Mouse (Mus musculus) hindbrain, embryonic 11.5 days (tissue): ENCODE measurements at regions not wholly inside any gene's neighbourhood (a gene's known extent, or its start where the extent isn't known, plus 50 kb on each side); places are given as distances from the start of the nearest gene placed in this dataset.
A peak's percentile ranks its signal among the peaks of the same experiment; 100 is the strongest.

Experiments
- ATAC-seq: fragments of 200-750 bp; cut with Nextera tagmentation; 2 replicates; pipeline ENCODE4 v1.8.0; 2017; ENCODE audit warnings: mild to moderate bottlenecking, moderate TSS enrichment, moderate library complexity; ENCODE audit not compliant: low FRiP score
- DNase-seq: peaks from one replicate; pipeline ENCODE4 v3.0.0-alpha.2; 2015; ENCODE audit warnings: low spot score
- H3K27ac ChIP-seq: fragments of 300-500 bp; sonication (generic); 2 replicates; pipeline ENCODE4 v1.5.1; 2014; ENCODE audit warnings: mild to moderate bottlenecking, low read depth, low read length
- H3K27me3 ChIP-seq: fragments of 300-500 bp; sonication (generic); 2 replicates; pipeline ENCODE4 v1.6.1; 2014; ENCODE audit warnings: mild to moderate bottlenecking, low read length, moderate library complexity, mixed read lengths; ENCODE audit not compliant: control insufficient read depth, insufficient read depth
- H3K36me3 ChIP-seq: fragments of 300-500 bp; sonication (generic); 2 replicates; pipeline ENCODE4 v1.6.1; 2014; ENCODE audit warnings: mild to moderate bottlenecking, low read length, moderate library complexity, mixed read lengths; ENCODE audit not compliant: control insufficient read depth, insufficient read depth
- H3K4me1 ChIP-seq: fragments of 300-500 bp; sonication (generic); replicated peaks from 2 replicates; pipeline ENCODE4 v1.6.1; 2014; ENCODE audit warnings: low read length, mixed read lengths; ENCODE audit not compliant: control insufficient read depth, insufficient read depth
- H3K4me2 ChIP-seq: fragments of 300-500 bp; sonication (generic); replicated peaks from 2 replicates; pipeline ENCODE4 v1.6.1; 2014; ENCODE audit warnings: mild to moderate bottlenecking, low read depth, low read length
- H3K4me3 ChIP-seq: fragments of 300-500 bp; sonication (generic); 2 replicates; pipeline ENCODE4 v1.5.1; 2014; ENCODE audit warnings: low read depth, low read length
- H3K9ac ChIP-seq: fragments of 300-500 bp; sonication (generic); 2 replicates; pipeline ENCODE4 v1.6.1; 2014; ENCODE audit warnings: low read depth, low read length
- H3K9me3 ChIP-seq: fragments of 300-500 bp; sonication (generic); 2 replicates; pipeline ENCODE4 v1.6.1; 2016; ENCODE audit warnings: low read length; ENCODE audit not compliant: control insufficient read depth
- WGBS: fragments of 180-500 bp; shearing (Covaris S2); extraction: QIAGEN DNeasy Blood & Tissue Kit; methylation state at CpG from one replicate; pipeline ENCODE4 v1.1.7; 2014; 5-methylcytosine and 5-hydroxymethylcytosine counted together

- no peaks in the 10 kb centered on the region for H3K4me1 ChIP-seq
- ATAC-seq (no peak), DNase-seq (no peak)
- H3K36me3 ChIP-seq = no peaks in the 10 kb centered on the region
- no peak overlapping the region for H3K27ac ChIP-seq
- H3K4me3 ChIP-seq = no peak overlapping the region
- 82% methylated on average over 7 of the region's 7 CpGs for WGBS
- no peaks in the 10 kb centered on the region for H3K9me3 ChIP-seq
- no peak overlapping the region for H3K9ac ChIP-seq
- H3K4me2 ChIP-seq = no peak overlapping the region
- no peaks in the 10 kb centered on the region for H3K27me3 ChIP-seq
Measured at GRCm38 (mm10) chr4:33687434-33687833, 237.0 kb upstream of the Cnr1 start.

DNA sequence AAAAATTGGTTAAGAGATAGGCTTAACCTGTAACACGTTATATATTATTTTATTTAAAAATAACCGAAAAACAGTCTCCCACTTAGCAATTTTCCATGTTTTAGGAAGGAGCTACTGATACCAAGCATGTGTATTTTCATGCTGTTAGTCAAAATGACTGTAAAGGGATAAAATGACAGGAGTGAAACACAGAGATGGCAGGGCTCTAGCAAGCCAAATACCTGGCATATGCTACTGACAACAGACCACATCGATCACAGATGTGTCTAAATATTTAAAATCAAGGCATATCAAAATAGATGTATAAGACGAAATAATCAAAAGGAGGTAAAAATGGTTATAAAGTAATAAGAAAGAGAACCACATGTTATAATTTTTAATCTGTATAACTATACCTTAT lies 231.0 kb upstream of the Cnr1 start:
- Histone ChIP-seq H3K4me3 (no peak overlapping the region), H3K4me2 (no peak overlapping the region), H3K9me3 (no peaks in the 10 kb centered on the region), H3K4me1 (no peaks in the 10 kb centered on the region), H3K36me3 (no peaks in the 10 kb centered on the region), H3K27ac (no peak overlapping the region), H3K27me3 (no peaks in the 10 kb centered on the region), H3K9ac (no peak overlapping the region)
- no peak for ATAC-seq
- DNase-seq = no peak
- WGBS = 87% methylated on average over 4 of the region's 4 CpGs

DNA sequence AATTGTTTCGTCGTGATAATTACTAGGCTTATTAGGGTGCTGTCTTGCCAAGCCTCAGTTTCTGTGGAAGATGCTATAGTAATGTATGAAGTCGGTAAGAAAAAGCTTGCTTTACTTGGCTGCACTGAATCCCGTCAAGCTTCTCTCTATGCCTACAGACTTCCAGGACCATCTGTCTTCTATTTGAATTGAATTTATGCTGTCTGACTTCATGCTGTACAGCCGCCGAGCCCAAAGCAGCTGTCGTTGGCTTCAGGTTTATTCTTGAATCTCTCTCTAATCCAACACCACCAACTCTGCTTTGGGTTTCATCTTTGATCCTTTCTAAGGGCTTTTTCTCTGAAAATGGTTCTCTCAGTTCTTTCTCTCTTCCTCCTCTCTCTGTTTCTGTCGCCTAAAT lies 227.4 kb upstream of the Cnr1 start:
- no peaks in the 10 kb centered on the region for H3K27me3 ChIP-seq
- no peak overlapping the region for H3K27ac ChIP-seq
- H3K9me3 ChIP-seq = no peaks in the 10 kb centered on the region
- WGBS = 82% methylated on average over 8 of the region's 8 CpGs
- no peak overlapping the region for H3K4me2 ChIP-seq
- DNase-seq = no peak
- no peak overlapping the region for H3K9ac ChIP-seq
- H3K4me3 ChIP-seq = no peak overlapping the region
- H3K4me1 ChIP-seq = no peaks in the 10 kb centered on the region
- ATAC-seq = no peak
- H3K36me3 ChIP-seq = no peaks in the 10 kb centered on the region

DNA sequence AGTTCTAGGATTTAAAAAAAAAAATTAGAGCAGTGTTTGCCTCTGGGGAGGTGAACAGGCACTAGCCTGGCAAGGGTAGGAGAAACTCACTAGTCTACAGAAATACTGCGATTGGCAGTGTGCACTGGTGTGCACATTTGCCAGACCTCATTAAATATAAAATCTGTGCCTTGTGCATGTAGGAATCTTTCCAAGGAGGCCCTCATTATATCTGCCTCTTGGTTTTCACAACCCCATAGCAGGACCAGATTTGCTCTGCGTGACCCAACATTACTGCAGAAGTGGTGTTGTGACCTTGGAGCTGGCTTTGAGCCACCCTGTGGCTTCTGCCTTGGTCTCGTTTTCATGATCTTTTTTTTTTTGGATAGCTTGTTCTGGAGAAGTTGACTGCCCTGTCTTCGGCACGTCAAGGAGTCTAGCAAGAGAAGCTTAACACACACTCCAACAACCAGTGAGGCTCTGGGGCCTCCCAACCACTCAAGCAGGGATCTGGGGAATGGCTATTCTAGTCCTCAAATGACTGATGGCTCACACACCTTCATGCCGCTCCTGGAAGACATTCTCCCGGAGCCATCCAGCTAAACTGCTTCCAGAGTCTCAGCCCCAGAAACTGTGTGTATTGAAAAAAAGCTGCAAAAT lies 222.2 kb upstream of the Cnr1 start:
- Histone ChIP-seq H3K36me3 (no peaks in the 10 kb centered on the region), H3K4me3 (no peak overlapping the region), H3K4me2 (no peak overlapping the region), H3K9ac (no peak overlapping the region), H3K27me3 (no peaks in the 10 kb centered on the region), H3K27ac (no peak overlapping the region), H3K9me3 (no peaks in the 10 kb centered on the region; the same call in 1 of the 2 replicates), H3K4me1 (no peaks in the 10 kb centered on the region)
- DNase-seq = no peak
- no peak for ATAC-seq
- 86% methylated on average over 7 of the region's 7 CpGs for WGBS

DNA sequence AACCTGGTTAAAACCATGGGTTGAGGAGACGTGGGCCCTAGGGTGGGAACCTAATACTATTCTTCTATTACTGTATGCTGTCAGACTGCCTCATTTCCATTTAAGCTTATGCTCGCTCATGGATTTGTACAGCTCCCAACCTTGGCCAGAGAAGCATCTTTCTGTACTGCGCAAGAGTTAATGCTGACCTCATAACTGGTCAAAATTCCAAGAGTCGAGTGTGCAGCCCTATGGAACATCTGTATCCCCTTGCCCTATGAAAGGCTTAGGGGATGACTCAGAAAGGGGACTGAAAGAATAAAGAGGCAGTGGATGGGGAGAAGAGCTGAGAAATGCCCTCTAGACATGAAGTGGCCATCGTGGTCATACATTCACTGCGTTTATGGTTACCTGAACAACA lies 218.7 kb upstream of the Cnr1 start:
- no peaks in the 10 kb centered on the region for H3K4me1 ChIP-seq
- WGBS = 94% methylated on average over 6 of the region's 6 CpGs
- no peak overlapping the region for H3K9ac ChIP-seq
- no peaks in the 10 kb centered on the region for H3K36me3 ChIP-seq
- no peak for ATAC-seq
- no peaks in the 10 kb centered on the region; the same call in 1 of the 2 replicates for H3K9me3 ChIP-seq
- no peak for DNase-seq
- H3K4me3 ChIP-seq = no peak overlapping the region
- H3K4me2 ChIP-seq = no peak overlapping the region
- H3K27ac ChIP-seq = no peak overlapping the region
- H3K27me3 ChIP-seq = no peaks in the 10 kb centered on the region

- DNase-seq (peak; percentile 22), ATAC-seq (no peak)
- Histone ChIP-seq H3K36me3 (no peaks in the 10 kb centered on the region), H3K4me2 (no peak overlapping the region), H3K9ac (no peak overlapping the region), H3K27ac (no peak overlapping the region), H3K9me3 (no peaks in the 10 kb centered on the region; the same call in 1 of the 2 replicates), H3K4me1 (no peaks in the 10 kb centered on the region), H3K27me3 (no peaks in the 10 kb centered on the region), H3K4me3 (no peak overlapping the region)
- 56% methylated on average over 10 of the region's 10 CpGs for WGBS
Measured at GRCm38 (mm10) chr4:33706785-33707184, 217.6 kb upstream of the Cnr1 start.

GRCm38 (mm10) chr4:33716475-33717117 lies 207.8 kb upstream of the Cnr1 start:
- Histone ChIP-seq H3K4me2 (no peak overlapping the region), H3K9me3 (no peaks in the 10 kb centered on the region), H3K27ac (no peak overlapping the region), H3K27me3 (no peaks in the 10 kb centered on the region), H3K4me1 (no peaks in the 10 kb centered on the region), H3K4me3 (no peak overlapping the region), H3K36me3 (no peaks in the 10 kb centered on the region), H3K9ac (no peak overlapping the region)
- 34% methylated on average over 20 of the region's 20 CpGs for WGBS
- ATAC-seq = no peak
- peak; percentile 20 for DNase-seq

- H3K27me3 ChIP-seq = no peaks in the 10 kb centered on the region
- WGBS = 90% methylated on average over 10 of the region's 10 CpGs
- DNase-seq = no peak
Measured at GRCm38 (mm10) chr4:33720972-33721371, 203.4 kb upstream of the Cnr1 start.

DNA sequence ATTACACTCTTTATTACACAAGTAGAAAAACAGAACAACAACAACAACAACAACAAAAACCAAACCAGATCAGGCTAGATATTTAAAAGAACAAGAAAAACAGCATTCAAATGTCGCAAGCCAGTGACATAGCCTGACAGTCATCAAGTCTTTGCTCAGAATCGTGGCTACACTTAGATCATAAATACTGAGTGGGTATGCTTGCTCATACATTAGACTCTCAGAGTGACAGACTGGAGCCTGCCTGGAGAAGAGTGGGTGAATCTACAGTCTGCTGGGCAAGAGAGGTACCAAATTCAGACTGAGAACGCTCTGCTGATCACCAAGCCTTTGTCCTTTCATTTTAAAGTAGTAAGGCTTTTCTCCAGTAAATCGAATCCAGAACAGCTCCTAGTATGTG lies 202.4 kb upstream of the Cnr1 start:
- DNase-seq (no peak), ATAC-seq (no peak)
- H3K4me2 ChIP-seq = no peak overlapping the region
- no peaks in the 10 kb centered on the region for H3K9me3 ChIP-seq
- 90% methylated on average over 4 of the region's 4 CpGs for WGBS
- H3K4me3 ChIP-seq = no peak overlapping the region
- no peak overlapping the region for H3K9ac ChIP-seq
- no peaks in the 10 kb centered on the region for H3K4me1 ChIP-seq
- H3K27ac ChIP-seq = no peak overlapping the region
- H3K36me3 ChIP-seq = no peaks in the 10 kb centered on the region
- H3K27me3 ChIP-seq = no peaks in the 10 kb centered on the region

More at GRCm38 (mm10) chr4:33720972-33721371, 203.4 kb upstream of the Cnr1 start:
- H3K4me2 ChIP-seq = no peak overlapping the region
- no peak overlapping the region for H3K4me3 ChIP-seq
- no peaks in the 10 kb centered on the region for H3K4me1 ChIP-seq
- H3K27ac ChIP-seq = no peak overlapping the region
- no peaks in the 10 kb centered on the region for H3K9me3 ChIP-seq
- no peak for ATAC-seq
- H3K9ac ChIP-seq = no peak overlapping the region
- no peaks in the 10 kb centered on the region for H3K36me3 ChIP-seq
